ENCODE assay signal across 9 mouse cellular contexts in the genomic region with DNA sequence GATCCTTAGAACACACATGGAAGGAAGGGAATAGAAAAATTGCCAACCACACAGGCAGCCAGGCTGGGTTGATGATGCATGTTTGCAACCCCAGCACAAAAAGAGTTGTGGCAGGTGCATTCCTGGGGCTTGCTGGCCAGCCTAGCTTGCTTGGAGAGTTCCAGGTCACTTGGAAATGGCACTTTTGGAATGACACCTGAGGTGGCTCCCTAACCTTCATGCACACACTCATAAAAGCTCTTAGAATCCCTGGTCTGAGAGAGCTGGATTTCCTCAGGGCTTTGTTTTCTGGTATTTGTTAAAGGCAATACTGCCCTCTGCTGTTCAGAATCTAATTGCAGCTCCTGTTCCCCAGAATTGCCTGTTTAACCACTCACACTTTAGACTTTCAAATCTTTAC.
DNase-seq lines count a peak whose midpoint lies in the region; ATAC-seq and TF ChIP-seq lines count a peak whose summit lies in the region.
"Had no signal": no experiment of that assay in that cellular context is flagged by ENCODE, and none has a peak within 500 bp of the region (broad histone marks: within the 10 kb centered on the region; RNA-seq: fewer than 3 reads in every experiment).

No protein-coding gene starts in this region.

- H3K9ac ChIP-seq in heart, adult 2 months (ENCODE audit: low read depth, low read length): no peak overlapping the region
- H3K9ac ChIP-seq in heart, embryonic 12.5 days: no peak overlapping the region
- H3K9ac ChIP-seq in forebrain, embryonic 16.5 days (replicated peaks; ENCODE audit: low read depth, low read length): peak overlapping the region; percentile 35

- no peaks in the 10 kb centered on the region for H3K9me3 ChIP-seq in heart, embryonic 12.5 days (replicated peaks)
- H3K9me3 ChIP-seq in forebrain, embryonic 16.5 days (ENCODE audit: control insufficient read depth, low read length): no peaks in the 10 kb centered on the region
- H3K9me3 ChIP-seq: megakaryocyte, embryonic 14.5 days had no signal

- no peak overlapping the region for H3K4me2 ChIP-seq in heart, embryonic 12.5 days
- no peak overlapping the region for H3K4me2 ChIP-seq in forebrain, embryonic 16.5 days (ENCODE audit: low read length)

- DNase-seq in heart, adult 2 months: peak; percentile 28 to 37
- peak; percentile 43 for DNase-seq in cerebellum, adult 11 months
- DNase-seq in hindlimb bud, embryonic 11.5 days (ENCODE audit: extremely low spot score, low read depth, low spot score): peak; percentile 58
- DNase-seq in left cerebral cortex, adult 11 months (ENCODE audit: low spot score): peak; percentile 76
- DNase-seq in retina, postnatal 7 days (ENCODE audit: low read depth, low spot score): peak; percentile 55

- TF ChIP-seq CTCF in heart, adult 2 months (IDR thresholded peaks at IDR 0.05): peak; percentile 95

- H3K27ac ChIP-seq in heart, adult 2 months: peak overlapping the region; percentile 22
- no peak overlapping the region for H3K27ac ChIP-seq in heart, embryonic 12.5 days (ENCODE audit: poor library complexity, severe bottlenecking)
- H3K27ac ChIP-seq in forebrain, embryonic 16.5 days (ENCODE audit: low read length): 0 out of 2 replicates have a peak overlapping the region, but pooled peaks have one; percentile 28

- H3K36me3 ChIP-seq in heart, adult 2 months (ENCODE audit: control insufficient read depth, insufficient read depth, low read length): peaks cover 3% of the 10 kb centered on the region
- no peaks in the 10 kb centered on the region; the same call in 1 of the 2 replicates for H3K36me3 ChIP-seq in heart, embryonic 12.5 days
- H3K36me3 ChIP-seq in forebrain, embryonic 16.5 days (ENCODE audit: control insufficient read depth, insufficient read depth): peaks cover 2% of the 10 kb centered on the region; the same call in 1 of the 2 replicates

- no peak overlapping the region for H3K4me3 ChIP-seq in heart, adult 2 months
- no peak overlapping the region for H3K4me3 ChIP-seq in heart, embryonic 12.5 days
- H3K4me3 ChIP-seq in forebrain, embryonic 16.5 days (replicated peaks; ENCODE audit: low read length): no peak overlapping the region
- H3K4me3 ChIP-seq: megakaryocyte, embryonic 14.5 days had no signal

- H3K4me1 ChIP-seq in heart, adult 2 months (ENCODE audit: control insufficient read depth, insufficient read depth, low read length): peaks cover 2% of the 10 kb centered on the region
- H3K4me1 ChIP-seq in heart, embryonic 12.5 days (replicated peaks): no peaks in the 10 kb centered on the region; the same call in 1 of the 2 replicates
- H3K4me1 ChIP-seq in forebrain, embryonic 16.5 days (replicated peaks; ENCODE audit: control insufficient read depth, insufficient read depth, low read length): 0 out of 2 replicates have a peak, but pooled peaks cover 2% of the 10 kb centered on the region
- H3K4me1 ChIP-seq: megakaryocyte, embryonic 14.5 days had no signal

- no peaks in the 10 kb centered on the region for H3K79me2 ChIP-seq in heart, adult 2 months (replicated peaks; ENCODE audit: control insufficient read depth, insufficient read depth, low read length)

- intact Hi-C loops in heart, adult 2 months (cut with DNase I): loop anchor here (1.0 to 10.0 kb wide), 6 partner anchors 74 to 1394 kb away; partner anchors contain the start of gene Acvr2a

- ATAC-seq in heart, embryonic 12.5 days (ENCODE audit: insufficient number of reproducible peaks, low FRiP score): no peak
- peak; percentile 75 for ATAC-seq in forebrain, embryonic 16.5 days
- peak; percentile 81 for ATAC-seq in megakaryocyte, adult 5-6 weeks (ENCODE audit: poor library complexity, severe bottlenecking)

- no peak for TF ChIP-seq EP300 in heart, adult 2 months (IDR thresholded peaks at IDR 0.05; ENCODE audit: insufficient read depth, low read depth, low read length)

- TF ChIP-seq POLR2A in heart, adult 2 months (IDR thresholded peaks at IDR 0.05; ENCODE audit: insufficient read depth, low read depth, low read length): no peak

- H3K27me3 ChIP-seq in heart, adult 2 months (ENCODE audit: control insufficient read depth, insufficient read depth, low read length): no peaks in the 10 kb centered on the region
- H3K27me3 ChIP-seq in heart, embryonic 12.5 days (replicated peaks): no peaks in the 10 kb centered on the region
- no peaks in the 10 kb centered on the region for H3K27me3 ChIP-seq in forebrain, embryonic 16.5 days (replicated peaks; ENCODE audit: control insufficient read depth, insufficient read depth, low read length)
- H3K27me3 ChIP-seq: megakaryocyte, embryonic 14.5 days had no signal
